Mouse (Mus musculus) skeletal muscle tissue, adult 2 months (tissue): ENCODE data around the gene Lag3.

ENCODE experiments used
- DNase-seq: peaks from one replicate; pipeline ENCODE4 v3.0.0-alpha.2; 2012; ENCODE audit warnings: low read depth, low spot score

The Lag3 gene

GRCm38 (mm10) chr6:124911533-124912218 lies at the start of gene Lag3:
TSS of gene Lag3 (minus strand) at chr6:124911705.
- no peak for DNase-seq

GRCm38 (mm10) chr6:124961021-124961420 lies 49.5 kb upstream of the Lag3 start:
- DNase-seq: no peak

GRCm38 (mm10) chr6:124959960-124960359 lies 48.5 kb upstream of the Lag3 start:
- DNase-seq: no peak

DNA sequence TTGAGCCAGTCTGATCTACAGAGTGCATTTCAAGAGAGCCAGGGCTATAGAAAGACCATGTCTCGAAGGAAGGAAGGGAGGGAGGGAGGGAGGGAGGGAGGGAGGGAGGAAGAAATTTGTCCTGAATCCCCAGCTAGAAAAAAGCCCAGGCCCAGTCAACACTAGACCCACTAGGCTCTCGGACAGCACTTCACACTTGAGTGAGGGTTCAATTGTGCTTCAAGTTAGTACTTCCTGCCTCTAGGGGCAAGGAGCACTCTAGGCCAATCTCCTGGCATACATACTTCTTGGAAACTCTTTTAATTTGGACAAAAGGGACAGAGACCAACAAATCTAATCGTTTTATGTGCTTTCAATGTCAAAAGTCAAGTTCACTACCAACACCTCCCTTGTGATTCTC lies 46.6 kb upstream of the Lag3 start:
- DNase-seq: no peak

DNA sequence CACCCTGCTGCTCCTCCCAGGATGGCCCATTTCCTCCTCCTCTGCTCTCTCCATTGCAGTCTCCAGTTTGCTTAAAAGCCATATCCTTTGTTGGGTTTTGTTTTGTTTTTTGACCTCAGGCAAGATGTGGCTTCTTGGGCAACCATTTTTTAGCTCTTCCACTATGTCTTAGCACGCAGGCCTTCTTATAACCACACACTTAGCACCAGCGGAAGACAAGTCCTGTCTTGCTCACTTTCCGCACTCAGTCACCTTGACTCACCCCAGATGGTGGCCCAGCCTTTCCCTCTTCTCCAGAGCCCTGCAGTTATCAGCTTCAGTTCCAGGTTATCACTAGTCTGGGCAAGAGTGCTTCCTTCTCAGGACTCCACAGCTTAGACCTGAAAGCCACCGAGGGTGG lies 43.7 kb upstream of the Lag3 start:
- no peak for DNase-seq

DNA sequence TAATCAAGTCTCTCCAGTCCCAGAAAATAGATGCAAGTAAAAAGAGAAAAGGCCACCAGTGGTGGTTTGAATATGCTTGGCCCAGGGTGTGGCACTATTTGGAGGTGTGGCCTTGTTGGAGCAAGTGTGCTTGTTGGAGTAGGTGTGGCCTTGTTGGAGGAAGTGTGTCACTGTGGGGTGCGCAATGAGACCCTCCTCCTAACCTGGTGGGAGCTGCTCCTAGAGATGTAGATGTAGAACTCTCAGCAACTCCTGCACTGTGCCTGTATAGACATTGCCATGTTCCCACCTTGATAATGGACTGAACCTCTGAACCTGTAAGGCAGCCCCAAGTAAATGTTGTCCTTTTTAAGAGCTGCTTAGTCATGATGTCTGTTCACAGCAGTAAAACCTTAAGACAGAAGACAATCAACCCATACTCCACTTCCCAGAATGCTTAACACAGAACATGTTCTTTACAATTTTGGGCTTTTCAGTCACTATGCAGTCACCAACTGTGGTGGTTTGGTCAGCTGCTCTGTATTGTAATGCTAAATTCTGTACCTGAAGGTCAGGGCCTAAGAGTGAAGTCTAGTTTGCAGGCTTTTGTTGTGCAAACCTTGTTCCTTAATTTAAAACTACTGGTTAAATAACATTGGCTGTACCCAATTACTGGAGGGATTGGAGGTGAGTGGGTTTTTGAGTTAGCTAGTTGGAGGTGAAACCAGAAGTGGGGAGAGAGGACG lies 42.6 kb upstream of the Lag3 start:
- no peak for DNase-seq

DNA sequence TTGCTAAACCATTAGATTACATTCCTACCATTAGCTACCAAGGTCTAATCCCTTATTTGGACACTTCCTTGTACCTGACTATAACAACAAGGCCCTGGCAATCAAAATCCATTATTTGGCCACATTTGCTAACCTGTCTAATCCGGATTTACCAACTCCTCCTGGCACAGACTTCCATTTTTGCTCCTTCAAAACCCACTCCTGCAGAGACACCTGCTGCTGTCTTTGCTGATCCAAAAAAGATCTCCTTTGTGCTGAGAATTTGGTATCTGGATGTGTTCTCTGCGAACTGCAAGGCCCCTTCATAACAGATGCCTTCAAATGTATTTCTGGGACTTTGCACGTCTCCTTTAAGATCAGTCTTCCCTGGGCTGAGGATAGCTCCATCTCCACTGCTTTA lies 32.0 kb upstream of the Lag3 start:
- no peak for DNase-seq

GRCm38 (mm10) chr6:124941679-124942078 lies 30.2 kb upstream of the Lag3 start:
- DNase-seq: no peak

GRCm38 (mm10) chr6:124938554-124938953 lies 27.0 kb upstream of the Lag3 start:
- no peak for DNase-seq

DNA sequence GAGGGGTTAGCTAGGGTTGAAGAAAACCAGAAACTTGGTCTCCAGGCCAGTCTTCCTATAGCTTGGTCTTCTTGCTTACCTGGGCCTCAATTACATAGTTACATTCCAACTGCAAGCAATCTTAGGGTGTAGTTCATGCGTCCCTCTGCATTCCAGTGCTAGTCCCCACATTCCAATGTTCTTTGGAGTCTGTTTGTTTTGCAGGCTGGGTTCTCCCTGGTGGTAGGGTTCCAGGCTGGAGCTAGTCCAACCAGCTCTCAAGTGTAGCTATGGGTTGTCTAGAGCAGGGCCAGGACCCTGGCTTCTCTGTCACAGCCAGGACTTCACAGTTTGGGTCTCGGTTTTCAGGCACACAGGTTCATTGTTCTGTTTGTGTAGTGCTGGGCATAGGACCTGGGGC lies 26.0 kb upstream of the Lag3 start:
- DNase-seq: no peak

DNA sequence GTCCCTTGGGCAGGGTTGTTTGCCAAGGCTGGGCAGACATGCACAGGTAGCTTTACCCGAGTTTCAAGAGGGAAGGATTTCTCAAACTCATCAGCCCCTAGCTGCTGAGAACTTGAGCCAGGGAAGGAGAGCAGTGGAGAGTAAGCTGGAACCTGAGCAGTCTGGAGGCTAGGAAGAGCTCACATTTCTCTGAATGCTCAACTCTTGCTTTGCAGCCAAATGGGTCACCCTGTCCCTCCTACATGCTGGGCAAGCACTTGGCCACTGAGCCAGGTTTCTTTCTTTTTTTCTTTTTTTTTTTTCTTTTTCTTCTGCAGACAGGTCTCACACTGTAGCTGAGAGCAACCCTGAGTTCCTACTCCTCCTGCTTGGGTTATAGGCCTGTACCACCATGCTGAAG lies 25.2 kb upstream of the Lag3 start:
- DNase-seq: peak; percentile 59

GRCm38 (mm10) chr6:124934670-124935069 lies 23.2 kb upstream of the Lag3 start:
- DNase-seq: no peak

- no peak for DNase-seq
Measured at GRCm38 (mm10) chr6:124933127-124933526, 21.6 kb upstream of the Lag3 start.

DNA sequence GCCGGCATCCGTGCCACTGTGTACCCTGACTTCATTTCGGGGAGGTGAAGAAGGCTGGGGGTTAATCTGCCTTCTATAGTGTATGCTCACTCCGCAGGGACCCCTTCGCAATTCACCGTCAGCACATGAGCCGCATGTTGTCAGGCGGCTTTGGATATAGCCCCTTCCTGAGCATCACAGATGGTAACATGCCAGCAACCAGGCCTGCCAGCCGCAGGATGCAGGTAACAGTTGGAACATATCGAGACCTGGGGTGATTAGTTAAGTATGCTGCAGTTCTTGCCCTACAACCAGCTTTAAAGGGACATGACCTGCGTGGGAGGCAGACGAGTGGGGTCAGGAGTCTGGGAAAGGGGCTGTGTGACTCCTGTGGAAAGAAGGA lies 20.8 kb upstream of the Lag3 start:
- no peak for DNase-seq

DNA sequence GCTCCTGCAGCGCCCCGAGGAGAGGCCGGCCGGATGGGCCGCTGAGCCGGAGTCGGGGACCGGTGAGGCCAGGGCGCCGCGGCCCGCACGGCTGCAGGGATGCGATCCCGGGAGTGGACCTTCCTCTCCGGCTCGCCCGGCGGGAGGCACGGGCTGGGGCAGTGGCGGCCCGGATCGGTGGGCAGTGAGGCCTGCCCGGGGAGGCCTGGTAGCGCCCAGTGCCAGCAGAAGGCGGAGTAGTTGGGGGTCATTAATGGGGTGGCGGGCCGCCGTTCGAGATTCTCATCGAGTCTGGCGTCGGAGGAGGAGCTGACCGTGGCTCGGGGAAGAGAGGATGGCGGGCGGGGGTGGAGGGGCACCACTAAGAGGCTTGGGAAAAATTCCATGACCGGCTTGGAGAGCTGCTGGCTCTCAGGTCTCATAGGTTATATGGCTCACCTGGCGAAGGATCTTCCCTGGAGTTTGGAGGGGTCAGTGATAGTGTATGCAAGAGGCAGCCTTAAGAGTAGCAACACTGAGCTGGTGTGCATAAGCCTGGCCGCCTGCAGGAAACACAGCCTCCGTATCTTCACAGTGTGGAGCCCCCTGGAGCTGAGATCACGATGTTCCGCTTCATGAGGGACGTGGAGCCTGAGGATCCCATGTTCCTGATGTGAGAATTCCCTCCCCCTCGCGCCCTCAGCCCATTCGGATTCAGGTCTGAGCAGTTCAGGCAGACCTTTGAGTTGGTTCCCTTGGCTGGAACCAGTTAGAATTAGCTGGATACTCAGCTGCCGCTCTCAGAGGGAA lies 20.2 kb upstream of the Lag3 start:
- no peak for DNase-seq

GRCm38 (mm10) chr6:124930754-124931524 lies 19.4 kb upstream of the Lag3 start, which contains the start of gene Mlf2:
TSS of gene Mlf2 (plus strand) at chr6:124931386.
- peak; percentile 99 for DNase-seq

DNA sequence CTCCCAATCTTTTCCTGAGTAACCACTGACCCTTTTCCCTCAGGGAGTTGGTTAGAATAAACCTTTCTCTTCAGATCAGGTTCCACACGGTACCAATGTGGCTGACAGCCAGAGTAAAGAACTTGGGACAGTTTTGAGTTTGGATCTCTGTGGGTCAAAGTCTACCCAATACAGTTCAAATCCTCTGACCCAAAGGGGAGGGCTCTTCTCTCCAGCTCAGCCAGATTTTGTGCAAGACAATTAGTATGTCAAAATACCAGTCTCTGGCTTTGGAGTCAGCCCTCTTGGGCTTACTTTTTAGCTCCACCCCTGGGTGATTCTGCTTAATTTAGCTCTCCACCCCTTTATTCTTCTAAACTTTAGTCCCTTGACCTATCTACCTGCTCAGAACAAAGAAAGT lies 18.7 kb upstream of the Lag3 start:
- DNase-seq: no peak

- no peak for DNase-seq
Measured at GRCm38 (mm10) chr6:124925941-124926340, 14.4 kb upstream of the Lag3 start.

- DNase-seq: no peak
Measured at GRCm38 (mm10) chr6:124925173-124925793, 13.8 kb upstream of the Lag3 start.

- DNase-seq: no peak
Measured at GRCm38 (mm10) chr6:124921539-124921938, 10.0 kb upstream of the Lag3 start.
